Mouse (Mus musculus) bone marrow, adult 2 months (tissue): ENCODE data around the gene Tcf23.

Experiments used
- CTCF ChIP-seq: fragments of 200-500 bp; IDR thresholded peaks from 2 replicates; pipeline ENCODE4 v1.5.1; 2011; ENCODE audit warnings: low read length, control low read depth; ENCODE audit not compliant: control insufficient read depth, insufficient read depth
- POLR2A ChIP-seq: fragments of 200-500 bp; IDR thresholded peaks from 2 replicates; pipeline ENCODE4 v1.6.1; 2011; ENCODE audit warnings: low read depth, mild to moderate bottlenecking, control low read depth, low read length, borderline replicate concordance; ENCODE audit not compliant: control insufficient read depth

DNA sequence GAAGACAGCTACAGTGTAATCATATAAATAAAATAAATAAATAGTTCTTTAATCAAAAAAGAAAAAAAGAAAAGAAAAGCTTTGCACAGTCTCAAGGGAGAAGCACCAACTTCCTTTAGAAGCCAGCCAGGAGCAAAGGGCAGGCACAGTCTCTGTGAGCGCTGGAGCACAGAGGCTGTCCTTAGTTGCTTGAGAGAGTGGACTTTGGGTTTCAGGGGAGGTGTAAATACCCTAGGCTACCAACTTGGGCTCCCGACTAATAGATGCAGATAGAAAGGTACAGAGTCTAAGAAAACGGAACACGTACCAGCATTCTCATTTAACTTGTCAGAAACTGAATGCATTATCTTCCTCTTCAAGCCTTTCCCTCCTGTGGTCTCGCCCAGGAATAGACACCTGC lies 19.8 kb upstream of the Tcf23 start:
- TF ChIP-seq CTCF (no peak), POLR2A (no peak)
